Mouse (Mus musculus) yolk sac, embryonic 10.5 days (tissue): ENCODE measurements around the gene Srsf3.
"Not testable (repeated sequence)": the region's sequence is repeated elsewhere in the genome, so short reads cannot be mapped to it uniquely, and the experiment has no call there.

Source experiments
- DNase-seq: peaks from one replicate; pipeline ENCODE4 v3.0.0-alpha.2; 2017; ENCODE audit warnings: low spot score

Srsf3 gene

DNA sequence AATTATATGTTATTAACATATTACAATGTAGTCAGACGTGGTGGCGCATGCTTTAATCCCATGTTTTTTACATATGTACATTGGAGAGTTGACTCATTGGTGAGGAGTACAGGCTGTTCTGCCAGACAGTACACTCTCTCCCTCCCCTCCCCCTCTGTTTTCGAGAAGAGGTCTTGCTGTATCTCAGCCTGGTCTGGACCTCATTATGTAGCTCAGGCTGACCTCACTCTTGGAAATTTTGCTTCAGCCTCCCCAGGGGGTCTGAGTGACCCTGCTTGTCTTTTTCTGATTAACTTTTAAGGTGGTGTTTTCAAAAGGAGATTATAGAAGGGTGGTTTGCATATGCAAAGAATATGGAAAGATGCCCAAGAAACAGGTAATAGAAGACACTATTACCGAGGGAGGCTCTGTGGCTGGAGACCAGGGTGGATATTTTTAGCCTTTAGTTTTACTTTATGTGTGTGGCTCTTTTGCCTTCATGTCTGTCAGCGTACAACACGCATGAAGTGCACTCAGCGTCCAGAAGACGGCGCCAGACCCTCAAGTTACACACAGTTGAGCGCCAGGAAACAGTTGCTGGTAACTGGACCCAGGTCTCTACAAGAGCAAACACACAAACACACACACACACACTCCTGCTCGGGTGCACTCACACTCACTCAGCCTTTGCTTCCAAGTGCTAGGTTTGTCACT lies 14.0 kb upstream of the Srsf3 start:
- DNase-seq: no peak

DNA sequence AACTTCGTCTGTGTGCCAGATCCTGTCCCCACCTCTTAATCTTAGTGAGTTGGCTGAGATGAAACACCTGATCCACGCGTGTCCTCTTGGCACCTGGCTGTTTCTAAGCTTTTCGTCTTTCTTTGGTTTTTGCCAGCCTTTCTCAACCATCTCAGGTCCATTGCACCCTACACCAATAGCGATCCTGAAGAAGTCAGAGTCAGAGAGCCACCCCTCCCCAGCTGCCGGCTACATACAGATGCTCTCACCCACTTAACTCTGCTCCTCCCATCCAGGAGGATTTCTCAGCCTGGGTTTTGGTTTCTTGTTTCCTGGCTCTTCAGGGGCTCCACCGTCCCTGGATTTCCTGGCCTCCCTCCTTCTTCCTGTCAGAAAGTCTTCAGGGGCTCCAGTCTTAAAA lies 13.0 kb upstream of the Srsf3 start:
- DNase-seq: no peak

DNA sequence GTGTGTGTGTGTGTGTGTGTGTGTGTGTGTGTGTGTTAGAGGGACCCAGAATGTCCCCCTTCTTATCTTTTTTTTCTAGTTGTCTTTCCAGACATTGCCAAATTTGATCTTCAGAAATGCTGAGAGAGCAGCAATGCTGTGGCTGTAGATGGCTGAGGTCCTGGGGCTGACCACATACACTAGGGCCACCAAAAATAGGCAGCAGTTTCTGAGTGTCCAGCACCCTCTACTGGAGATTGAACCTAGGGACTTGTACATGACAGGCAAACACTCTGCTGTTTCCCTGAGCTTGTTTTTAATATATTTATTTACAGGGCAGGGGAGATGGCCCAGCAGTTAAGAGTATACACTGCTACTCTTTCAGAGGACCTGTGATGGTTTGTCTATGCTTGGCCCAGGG lies 12.0 kb upstream of the Srsf3 start:
- DNase-seq: no peak

DNA sequence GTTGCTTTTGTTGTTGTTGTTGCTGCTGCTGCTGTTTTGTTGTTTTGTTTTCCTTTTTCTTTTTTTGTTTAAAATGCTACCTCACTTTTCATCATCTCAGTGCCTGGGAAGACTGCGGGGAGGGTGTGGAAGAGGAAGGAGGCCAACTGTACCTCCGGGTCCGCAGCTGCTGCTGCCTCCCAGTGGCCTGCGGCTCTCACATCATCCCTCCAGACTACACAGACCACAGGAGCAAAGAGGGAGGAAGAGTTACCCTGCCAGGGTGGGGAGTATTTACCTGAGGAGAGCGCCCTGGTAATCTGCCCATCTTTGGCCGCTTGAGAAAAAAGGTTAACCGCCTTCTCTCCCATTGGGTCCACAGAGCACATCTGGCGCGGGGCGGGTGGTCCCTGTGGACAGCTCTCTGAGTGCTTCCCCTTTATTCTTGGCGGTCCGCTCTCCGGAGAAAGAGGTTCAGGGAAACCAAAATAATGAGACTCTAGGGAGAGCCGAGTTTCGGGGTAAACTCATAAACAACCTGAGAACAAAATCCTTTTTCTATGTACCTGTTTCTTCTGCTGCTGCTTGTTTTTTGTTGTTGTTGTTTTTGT lies 10.1 kb upstream of the Srsf3 start:
- no peak for DNase-seq

DNA sequence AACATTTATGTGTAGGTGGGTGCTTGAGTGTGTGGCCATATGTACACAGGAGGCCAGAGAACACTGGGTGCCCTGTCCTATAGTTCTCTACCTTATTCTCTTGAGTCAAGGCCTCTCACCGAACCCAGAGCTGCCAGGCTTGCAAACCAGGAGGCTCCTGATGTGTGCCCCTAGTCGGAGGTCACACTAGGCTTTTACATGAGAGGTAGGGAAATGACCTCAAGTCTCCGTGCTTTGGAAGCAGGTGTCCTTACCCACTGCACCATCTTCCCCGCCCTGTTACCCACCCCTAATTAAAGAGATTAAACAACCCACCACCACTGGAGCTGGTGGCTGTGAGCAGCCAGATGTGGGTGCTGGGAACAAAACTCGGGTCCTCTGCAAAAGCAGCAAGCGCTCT lies 9.1 kb upstream of the Srsf3 start:
- no peak for DNase-seq

DNA sequence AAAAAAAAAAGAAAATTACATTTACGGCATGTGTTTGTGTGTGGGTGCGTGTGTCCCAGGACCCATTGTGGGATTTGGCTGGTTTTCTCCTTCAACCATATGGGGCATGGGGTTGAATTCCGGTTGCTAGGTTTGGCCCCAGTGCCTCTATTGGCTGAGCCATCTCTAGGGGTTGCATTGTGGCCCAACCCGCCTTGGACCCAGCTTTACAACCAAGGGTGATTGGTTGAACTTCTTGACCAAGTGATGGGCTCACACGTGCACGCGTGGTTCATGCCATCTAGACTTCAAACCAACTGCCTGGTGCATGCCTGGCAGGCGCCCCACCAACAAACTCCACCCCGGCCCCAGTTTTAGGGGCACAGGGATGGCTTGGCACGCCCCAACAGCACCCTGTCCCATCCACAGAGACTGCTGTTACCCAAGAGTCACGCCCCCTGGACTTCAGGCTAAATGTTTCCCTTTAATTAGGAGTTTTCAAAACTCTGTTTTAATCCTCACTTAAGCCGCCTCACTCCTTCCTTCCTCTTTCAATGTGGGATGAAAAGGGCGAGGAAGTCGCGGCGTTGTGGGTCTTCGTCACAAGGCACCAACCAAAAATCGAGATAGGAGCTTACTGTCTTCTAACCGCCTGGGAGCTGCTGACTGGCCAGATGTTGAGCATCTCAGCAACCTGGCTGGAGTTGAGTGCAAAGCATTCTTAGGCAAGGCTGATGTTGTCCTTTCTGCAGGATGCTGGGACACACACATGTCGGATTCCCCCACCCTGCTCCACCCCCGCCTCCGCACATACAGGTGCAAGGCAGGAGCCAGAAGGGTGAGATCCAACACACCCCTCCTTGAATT lies 8.2 kb upstream of the Srsf3 start:
- no peak for DNase-seq

DNA sequence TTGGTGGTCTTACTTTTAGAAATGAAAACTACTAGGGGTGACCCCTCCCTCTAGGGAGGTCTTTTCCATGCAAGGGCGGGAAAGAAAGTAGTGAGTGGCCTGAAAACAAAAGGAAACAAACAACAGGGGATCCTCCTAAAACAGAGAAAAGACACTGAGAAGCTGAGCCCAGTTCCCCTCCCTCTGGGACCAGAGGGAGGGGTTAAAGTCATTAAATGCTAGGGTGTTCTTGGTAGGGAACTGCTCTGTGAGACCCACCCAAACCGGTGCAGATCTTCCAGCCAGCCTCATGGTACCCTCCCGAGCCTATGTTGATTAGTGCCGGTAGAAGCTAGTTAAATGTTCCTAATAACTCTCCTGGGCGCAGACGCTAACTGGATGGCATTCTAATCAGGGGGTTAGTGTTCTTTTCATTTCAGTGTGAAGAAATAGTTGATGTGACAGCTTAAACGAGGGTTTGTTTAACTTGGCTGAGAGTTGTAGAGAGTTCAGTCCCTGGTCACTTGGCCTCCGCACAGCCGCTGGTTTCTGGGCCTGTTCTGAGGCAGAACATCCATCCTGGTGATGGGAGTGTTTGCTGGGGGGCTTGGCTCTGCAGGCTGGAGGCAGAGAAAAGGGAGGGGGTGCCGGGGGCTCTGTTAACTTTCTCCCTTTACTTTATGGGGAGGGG lies 7.4 kb upstream of the Srsf3 start:
- DNase-seq: no peak

DNA sequence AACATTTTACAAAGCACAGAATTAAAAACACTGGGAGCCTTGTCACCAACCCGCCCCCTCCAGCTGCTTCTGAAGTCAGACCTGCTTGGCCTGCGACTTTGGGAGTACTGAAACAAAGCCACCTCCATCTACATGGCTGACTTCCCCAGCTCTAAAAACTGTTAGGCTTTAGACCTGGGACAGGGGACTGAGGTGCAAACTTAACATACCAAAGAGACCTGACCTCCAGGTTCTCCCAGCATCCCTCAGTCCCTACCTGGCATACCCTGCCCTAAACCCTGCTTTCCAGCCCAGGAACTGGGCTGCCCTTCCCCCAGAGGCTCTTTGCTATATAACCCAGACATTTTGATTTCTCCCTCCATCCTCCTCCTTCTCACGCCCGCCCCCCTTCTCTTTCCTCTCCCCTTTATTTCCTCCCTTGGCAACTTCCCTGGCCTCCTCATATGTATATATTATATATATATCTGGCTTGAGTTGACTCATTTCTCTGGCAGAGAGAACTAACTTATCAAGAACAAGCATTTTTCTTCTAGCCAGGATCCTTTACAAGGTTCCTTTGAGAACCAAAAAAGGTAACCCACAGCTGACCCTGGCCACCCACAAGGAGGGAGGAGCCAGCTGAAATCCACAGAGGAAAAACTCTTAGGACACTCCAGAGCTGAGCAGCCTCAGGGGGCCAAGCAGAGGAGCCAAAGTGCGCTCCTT lies 5.6 kb upstream of the Srsf3 start:
- no peak for DNase-seq

DNA sequence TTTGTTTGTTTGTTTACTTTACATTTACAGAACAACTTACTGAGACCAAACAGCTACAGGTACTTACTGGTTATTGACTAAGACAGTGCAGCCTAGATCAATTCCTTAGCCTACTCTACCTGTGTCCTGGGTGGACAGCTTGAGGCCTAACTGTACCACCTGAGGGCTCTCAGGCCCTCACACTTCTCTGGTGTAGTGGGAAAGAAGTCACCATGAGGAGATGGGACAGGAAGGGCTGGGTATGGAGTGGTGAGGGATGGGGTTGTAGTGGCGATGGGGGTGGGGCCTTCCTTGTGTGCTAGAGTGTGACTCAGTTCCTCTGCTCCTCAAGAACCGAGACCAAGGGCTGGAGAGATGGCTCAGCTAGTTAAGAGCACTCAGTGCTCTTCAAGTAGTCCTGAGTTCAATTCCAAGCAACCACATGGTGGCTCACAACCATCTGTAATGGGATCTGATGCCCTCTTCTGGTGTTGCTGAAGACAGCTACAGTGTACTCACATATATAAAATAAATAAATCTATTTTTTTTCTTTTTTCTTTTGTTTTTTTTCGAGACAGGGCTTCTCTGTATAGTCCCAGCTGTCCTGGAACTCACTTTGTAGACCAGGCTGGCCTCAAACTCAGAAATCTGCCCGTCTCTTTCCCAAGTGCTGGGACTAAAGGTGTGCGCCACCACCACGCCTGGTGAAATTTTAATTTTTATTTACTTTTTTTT lies 1.9 kb upstream of the Srsf3 start:
- DNase-seq: no peak

DNA sequence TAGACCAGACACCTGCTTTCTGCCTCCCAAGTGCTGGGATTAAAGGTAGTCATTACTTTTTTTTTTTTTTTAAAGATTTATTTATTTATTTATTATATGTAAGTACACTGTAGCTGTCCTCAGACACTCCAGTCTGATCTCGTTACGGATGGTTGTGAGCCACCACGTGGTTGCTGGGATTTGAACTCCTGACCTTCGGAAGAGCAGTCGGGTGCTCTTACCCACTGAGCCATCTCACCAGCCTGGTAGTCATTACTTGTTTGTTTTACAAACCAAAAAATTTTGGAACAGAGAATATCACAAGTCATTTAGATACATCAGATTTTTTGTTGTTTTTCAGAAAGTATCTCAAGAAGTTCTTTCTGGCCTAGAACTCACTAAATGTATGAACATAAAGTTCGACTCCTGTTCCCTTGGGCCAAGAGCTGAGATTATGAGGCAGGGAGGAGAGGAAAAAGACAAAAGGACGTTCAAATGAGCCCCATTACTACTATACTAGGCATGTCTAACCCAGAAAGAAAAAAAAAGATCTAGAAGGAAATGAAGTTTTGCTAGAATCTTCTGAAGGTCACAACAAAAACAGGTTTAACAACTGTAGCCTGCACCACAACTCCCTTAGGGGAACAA lies 1.2 kb upstream of the Srsf3 start:
- not testable (repeated sequence) for DNase-seq

DNA sequence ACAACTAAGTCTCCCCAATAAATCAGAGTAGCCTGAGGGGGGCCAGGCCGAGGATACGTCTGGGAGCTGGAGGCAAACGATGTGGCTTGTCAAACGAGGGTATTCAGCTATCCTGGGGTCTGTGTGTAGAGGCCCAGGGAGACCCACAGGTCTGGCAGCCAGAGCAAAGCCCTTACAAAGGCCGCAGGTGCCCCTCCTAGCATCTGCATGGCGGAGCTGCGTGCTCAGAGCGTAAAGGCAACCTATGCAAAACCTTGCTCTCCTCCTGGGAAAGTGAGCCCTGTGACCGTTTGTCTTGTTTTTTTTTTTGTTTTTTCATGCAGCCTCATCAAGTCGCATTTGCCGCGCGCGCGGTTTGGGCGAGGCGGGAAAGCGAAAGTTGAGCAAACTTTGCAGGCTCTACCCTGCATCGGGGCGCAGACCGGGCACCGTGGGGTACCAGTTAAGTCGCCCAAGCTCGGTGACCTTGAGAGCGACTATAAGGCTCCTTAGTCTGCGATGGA lies 606 bp upstream of the Srsf3 start:
- no peak for DNase-seq

DNA sequence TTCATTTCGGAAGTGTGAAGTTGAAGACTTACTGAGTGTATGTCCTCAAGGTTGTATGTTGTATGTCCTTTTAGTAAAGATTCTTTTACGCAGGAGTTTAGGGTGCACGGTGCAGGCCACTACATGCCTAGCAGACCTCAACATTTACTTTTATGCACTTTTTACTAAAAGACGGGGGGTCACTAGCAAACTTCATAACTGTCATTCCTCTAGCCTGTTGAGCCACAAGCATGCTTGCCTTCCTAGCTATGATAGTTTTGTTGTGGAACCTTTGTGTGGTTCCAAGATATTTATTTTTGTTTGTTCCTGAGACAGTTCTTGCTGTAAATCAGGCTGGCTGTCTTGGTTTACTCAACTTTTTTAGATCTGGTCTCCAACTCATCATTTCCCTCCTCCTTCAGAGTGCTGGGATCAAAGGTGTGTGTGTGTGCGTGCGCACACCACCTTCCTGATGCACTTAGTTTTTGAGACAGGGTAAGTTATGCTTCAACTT lies 1.2 kb downstream of the Srsf3 start:
- DNase-seq: no peak

DNA sequence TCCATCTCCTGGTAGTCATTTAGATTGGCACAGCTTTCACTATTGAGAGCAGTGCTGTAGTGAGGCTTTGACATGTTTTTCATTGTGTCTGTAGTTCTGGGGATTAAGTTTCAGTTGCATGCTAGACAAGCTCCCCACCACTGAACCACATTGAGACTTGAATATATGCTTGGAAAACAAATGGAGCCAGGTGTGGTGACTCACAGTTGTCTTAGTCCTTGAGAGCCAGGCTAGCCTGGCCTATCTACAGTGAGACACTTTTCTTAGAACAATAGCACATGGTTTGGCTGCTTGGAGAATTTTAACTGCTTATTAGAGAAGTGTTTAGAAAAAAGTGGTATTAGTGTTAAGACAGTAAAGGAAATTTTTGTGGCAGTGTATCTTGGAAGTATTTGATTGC lies 1.8 kb downstream of the Srsf3 start:
- DNase-seq: no peak

DNA sequence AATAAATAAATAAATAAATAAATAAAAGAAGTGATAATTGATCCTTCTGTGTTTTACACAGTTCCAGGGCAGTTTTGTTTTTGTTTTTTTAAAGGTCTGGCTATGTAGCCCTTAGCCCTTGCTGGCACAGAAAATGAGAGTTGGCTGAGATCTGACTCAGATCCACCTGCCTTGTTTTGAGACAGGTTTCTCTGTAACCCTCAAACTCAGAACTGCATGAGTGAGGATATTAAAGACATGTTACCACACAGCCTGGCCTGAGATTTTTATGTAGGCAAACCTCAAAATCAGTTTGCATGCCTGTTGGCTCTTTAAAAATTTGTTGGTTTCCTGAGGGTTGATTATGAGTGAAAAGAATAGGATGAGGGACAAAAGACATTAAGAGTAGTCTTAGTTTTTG lies 3.1 kb downstream of the Srsf3 start:
- no peak for DNase-seq

DNA sequence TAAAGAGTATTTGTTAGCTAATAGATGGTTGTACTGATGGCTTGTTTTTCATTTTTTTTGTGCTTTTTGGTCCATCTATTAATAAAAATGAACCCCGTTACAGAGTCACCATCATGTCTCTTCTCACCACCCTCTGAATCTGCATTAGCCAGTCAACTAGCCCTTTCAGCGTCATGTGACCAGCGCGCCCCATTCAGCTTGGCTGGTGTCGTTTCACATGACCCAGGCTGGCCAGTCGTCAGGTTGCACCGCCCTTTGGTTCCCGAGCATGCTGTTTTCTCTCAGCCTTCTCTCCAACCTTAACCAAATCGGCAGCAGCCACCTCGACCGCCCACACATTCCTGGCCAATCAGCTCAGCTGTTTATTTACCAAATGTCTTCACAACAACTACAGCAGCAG lies 6.9 kb downstream of the Srsf3 start:
- no peak for DNase-seq

DNA sequence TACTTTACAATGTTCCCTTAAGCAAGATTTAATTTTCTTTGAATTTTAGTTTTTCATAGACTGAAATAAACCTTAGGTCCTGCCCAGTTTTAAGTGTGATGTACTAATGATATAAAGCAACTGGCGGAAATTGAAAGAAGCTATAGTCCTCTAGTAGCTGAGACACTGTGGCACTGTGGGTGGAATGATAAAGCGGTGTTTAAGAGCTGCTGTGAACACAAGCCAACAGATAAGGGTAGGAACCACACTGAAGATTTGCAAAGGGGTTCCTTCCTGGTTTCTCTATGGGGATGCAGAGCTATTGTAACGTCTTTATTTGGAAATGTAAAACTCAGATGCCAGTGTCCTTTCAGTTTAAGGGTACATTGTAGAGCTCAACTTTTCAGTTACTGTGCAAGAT lies 9.2 kb downstream of the Srsf3 start:
- DNase-seq: not testable (repeated sequence)

DNA sequence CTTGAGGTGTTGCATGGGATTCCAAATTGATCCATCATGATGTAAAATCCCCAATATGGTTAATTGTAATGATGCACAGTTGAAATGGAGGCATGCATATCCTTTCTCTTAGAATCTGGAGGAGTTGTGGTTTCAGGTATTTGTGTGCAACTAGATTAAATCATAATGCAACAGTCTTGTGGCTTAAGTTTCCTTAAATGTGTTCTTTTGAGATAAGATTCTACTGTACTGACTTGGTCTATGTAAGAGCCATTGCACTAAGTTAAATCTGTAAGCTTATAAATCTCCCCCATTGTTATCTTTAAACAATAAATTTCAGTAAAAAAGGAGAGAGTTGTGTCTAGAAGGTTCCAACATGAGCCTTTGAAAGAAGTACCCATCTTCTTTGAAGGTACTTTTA lies 10.1 kb downstream of the Srsf3 start:
- no peak for DNase-seq

DNA sequence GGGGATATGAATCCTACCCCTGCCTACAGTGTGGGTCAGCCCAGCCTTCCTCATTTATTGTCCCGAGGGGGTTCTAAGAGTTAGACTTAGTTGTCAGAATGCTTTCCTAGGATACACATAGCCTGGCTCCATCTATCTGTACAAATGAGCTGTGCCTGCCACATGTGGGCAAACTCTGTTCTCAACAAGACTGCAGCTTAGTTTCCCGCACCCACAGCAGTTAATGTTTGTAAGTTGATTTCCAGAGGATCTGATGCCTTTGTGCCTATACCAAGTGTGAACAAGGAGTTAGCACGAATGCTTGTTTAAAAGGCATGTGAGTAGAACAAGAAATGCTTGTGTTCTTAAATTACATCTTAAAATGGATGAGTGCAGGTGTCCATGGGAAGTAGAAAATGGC lies 11.2 kb downstream of the Srsf3 start:
- no peak for DNase-seq

DNA sequence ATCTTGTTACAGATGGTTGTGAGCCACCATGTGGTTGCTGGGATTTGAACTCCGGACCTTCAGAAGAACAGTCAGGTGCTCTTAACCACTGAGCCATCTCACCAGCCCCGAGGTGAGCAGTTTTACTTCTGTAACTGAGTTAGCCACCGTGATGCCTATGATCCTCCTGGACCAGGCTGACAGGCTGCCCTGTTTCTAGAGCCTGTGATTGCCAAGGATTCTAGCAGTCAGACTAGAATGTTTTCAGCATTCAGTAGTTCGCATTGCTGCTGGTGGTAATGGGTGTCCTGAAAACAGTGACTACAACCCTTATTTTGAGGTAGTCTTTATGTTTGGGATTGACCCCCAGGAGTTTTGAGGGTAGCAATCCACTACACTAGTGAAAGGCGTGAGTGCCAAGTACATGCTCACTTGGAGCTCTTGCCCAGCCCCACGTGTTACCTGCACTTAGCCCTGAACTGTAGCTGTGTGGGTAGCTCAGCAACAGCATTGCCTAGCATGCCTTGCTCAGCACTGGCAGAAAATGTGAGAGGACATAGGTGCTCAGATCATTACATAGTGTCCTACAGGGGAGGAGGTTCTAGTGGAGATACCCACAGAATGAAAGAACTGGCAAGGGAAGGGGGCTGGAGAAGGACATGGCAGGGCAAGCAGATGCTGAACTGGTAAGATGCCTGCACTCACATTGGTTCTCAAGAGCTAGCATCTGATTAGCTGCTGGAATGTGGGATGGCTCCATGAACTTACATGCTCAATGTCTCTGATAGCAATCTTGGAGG lies 11.9 kb downstream of the Srsf3 start:
- no peak for DNase-seq

DNA sequence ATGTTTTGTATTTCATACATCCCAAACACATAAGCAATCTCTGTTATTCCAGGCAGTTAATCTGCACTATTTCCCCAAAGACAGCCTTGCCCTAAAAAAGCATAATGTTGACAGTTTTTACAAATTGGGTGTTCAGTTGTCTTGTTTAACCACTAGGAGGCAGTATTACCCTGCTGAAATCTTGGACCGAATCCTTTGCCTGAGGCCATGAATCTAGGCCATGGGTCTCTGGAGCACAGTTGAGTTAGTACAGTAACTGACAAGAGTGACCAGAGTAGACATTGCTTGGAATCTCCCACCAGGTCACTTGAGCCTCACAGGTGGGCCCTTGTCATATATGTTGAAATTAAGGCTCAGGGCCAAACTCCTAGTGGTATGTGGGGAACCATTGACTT lies 12.5 kb downstream of the Srsf3 start:
- DNase-seq: no peak
